Mouse (Mus musculus) intestine, postnatal 0 days (tissue): ENCODE measurements at regions not wholly inside any gene's neighbourhood (a gene's known extent, or its start where the extent isn't known, plus 50 kb on each side); places are given as distances from the start of the nearest gene placed in this dataset.

Experiments used
- ATAC-seq: fragments of 200-750 bp; cut with Nextera tagmentation; 2 replicates; pipeline ENCODE4 v1.8.0; 2017; ENCODE audit warnings: mild to moderate bottlenecking, moderate TSS enrichment, moderate library complexity
- H3K27ac ChIP-seq: fragments of 300-500 bp; sonication (generic); 2 replicates; pipeline ENCODE4 v1.5.1; 2014; ENCODE audit warnings: mild to moderate bottlenecking, low read depth, low read length, moderate library complexity
- H3K27me3 ChIP-seq: fragments of 300-500 bp; sonication (generic); replicated peaks from 2 replicates; pipeline ENCODE4 v1.6.1; 2014; ENCODE audit warnings: low read length, mixed read lengths; ENCODE audit not compliant: control insufficient read depth, insufficient read depth
- H3K36me3 ChIP-seq: fragments of 300-500 bp; sonication (generic); 2 replicates; pipeline ENCODE4 v1.6.1; 2014; ENCODE audit warnings: mild to moderate bottlenecking, moderate library complexity; ENCODE audit not compliant: control insufficient read depth, insufficient read depth
- H3K4me1 ChIP-seq: fragments of 300-500 bp; sonication (generic); replicated peaks from 2 replicates; pipeline ENCODE4 v1.6.1; 2014; ENCODE audit warnings: antibody characterized with exemption, low read length, mixed read lengths; ENCODE audit not compliant: control insufficient read depth, insufficient read depth
- H3K4me2 ChIP-seq: fragments of 300-500 bp; sonication (generic); replicated peaks from 2 replicates; pipeline ENCODE4 v1.6.1; 2014; ENCODE audit warnings: low read depth, mild to moderate bottlenecking, moderate library complexity
- H3K4me3 ChIP-seq: fragments of 300-500 bp; sonication (generic); 2 replicates; pipeline ENCODE4 v1.5.1; 2014; ENCODE audit warnings: low read depth, low read length
- H3K9ac ChIP-seq: fragments of 300-500 bp; sonication (generic); 2 replicates; pipeline ENCODE4 v1.6.1; 2014; ENCODE audit warnings: mild to moderate bottlenecking, low read depth, low read length
- H3K9me3 ChIP-seq: fragments of 300-500 bp; sonication (generic); 2 replicates; pipeline ENCODE4 v1.6.1; 2016; ENCODE audit warnings: mixed run types; ENCODE audit not compliant: control insufficient read depth
- CTCF ChIP-seq: sonication (generic); IDR thresholded peaks from 2 replicates; pipeline ENCODE4 v1.5.1; 2016; ENCODE audit warnings: low read depth, mild to moderate bottlenecking, control low read depth, antibody characterized with exemption, moderate library complexity
- WGBS: fragments of 180-500 bp; shearing (Covaris S2); extraction: QIAGEN DNeasy Blood & Tissue Kit; methylation state at CpG from one replicate; pipeline ENCODE4 v1.1.7; 2014; 5-methylcytosine and 5-hydroxymethylcytosine counted together

DNA sequence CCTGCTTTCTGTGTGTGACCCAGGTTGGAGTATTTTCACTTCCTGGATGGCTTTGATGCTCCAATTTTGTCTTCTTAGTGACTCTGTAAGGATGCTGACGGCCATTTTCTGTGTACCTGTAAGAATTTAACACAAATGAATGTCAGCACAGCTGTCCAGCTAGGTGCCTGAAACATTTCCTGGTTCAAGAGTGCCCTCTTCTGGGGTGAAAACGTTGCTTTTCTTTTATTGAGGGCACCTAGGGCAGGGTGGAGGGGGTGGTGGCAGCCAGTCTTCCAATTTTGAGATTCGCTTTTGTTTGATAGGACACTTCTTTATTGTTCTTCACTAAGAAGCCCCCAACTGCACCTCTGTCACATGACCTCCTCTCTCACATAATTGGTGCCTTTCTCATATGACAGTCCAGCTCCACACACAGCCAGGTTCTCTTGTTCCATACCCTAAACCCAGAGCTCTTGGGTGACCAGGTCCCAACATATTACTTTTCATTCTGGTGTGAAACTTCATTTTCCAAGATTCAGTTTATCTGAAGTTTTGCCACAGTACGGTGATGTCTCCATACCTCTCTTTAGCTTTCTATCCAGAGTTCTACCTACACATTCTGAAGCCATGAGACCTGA is 505.6 kb downstream of the Tns1 start:
- no peak for ATAC-seq
- H3K9ac ChIP-seq, result no peak overlapping the region
- H3K4me3 ChIP-seq, result no peak overlapping the region
- WGBS, result 48% methylated on average over 4 of the region's 4 CpGs
- peak; percentile 77 for TF ChIP-seq CTCF
- H3K36me3 ChIP-seq, result no peaks in the 10 kb centered on the region
- no peak overlapping the region for H3K4me2 ChIP-seq
- H3K27me3 ChIP-seq, result no peaks in the 10 kb centered on the region
- no peaks in the 10 kb centered on the region for H3K4me1 ChIP-seq
- no peak overlapping the region for H3K27ac ChIP-seq
- no peaks in the 10 kb centered on the region for H3K9me3 ChIP-seq

DNA sequence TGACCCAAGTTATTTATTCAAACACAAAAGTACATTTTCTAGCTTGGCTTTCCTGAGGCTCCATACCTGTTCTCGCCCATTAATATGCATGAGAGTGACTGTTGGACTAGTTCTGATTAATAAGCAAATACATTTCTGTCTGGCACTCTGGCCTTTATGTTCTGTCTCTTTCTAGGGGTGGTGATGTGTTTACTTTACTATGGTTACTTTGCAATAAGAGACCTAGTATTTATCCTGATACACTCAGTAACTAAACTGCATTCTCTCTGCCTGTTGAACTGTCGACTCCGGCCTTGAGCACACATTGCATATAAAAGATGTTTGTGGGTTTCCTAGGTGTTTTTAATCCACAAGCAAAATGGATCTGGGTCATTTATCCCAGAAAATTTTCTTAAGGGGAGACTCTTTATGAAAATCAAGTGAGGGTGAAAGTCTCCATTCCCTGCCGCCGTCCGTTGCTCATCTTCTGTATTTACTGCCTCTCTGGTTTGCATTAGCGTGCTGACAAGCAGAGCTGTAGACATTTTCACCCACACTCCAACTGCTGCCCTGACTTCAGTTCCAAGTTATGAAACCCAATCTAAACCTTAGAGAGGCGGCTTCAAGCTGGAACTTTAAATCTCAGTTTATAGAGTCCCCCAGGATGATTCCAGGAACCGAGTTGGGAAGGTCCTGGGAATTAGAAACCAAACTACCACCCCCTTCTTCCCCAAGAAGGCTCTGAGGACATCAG is 530.4 kb downstream of the Tns1 start:
- Histone ChIP-seq H3K4me2 (no peak overlapping the region), H3K27me3 (no peaks in the 10 kb centered on the region), H3K4me3 (no peak overlapping the region), H3K9me3 (no peaks in the 10 kb centered on the region), H3K27ac (no peak overlapping the region), H3K4me1 (no peaks in the 10 kb centered on the region), H3K9ac (no peak overlapping the region), H3K36me3 (no peaks in the 10 kb centered on the region)
- TF ChIP-seq CTCF, result no peak
- WGBS, result 73% methylated on average over 9 of the region's 9 CpGs
- no peak for ATAC-seq

DNA sequence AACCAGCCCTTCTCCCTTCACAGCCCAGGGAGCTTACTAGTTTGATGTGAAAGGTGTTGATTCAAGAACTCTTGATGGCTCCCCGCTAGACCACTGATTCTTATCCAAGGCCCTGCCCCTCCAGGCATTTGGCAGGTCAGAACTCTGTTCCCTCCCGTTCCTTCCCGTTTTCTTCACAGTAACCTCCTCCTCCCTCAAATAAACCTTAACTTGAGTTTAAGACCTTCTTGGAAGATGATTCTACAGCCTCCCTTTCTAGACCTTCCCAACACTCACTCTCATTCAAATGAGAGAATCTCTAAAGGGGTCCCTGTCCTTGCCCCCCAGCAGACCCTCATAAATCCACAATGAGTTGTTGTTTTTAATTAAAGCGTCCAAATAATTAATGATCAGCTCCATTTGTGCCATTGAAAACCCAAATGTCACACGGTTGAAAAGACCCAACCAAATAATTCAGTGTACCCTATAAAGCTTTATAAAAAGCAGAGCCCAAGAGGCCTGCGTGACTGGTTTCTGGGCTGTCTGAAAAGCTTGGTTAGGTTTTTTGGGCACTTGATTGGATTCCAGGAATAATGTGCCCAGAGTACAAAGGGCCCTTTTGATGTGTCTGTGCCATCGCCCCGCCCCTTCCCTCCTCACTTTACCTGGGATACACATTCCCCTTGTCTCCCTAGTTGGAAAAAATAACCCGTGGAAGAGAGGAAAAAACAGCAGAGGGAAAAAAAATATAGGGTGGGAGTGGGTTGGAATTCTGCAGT is 532.7 kb downstream of the Tns1 start:
- Histone ChIP-seq H3K4me3 (no peak overlapping the region), H3K27ac (no peak overlapping the region), H3K36me3 (no peaks in the 10 kb centered on the region), H3K4me2 (no peak overlapping the region), H3K4me1 (no peaks in the 10 kb centered on the region), H3K9me3 (no peaks in the 10 kb centered on the region), H3K9ac (no peak overlapping the region), H3K27me3 (no peaks in the 10 kb centered on the region)
- TF ChIP-seq CTCF, result no peak
- WGBS, result 82% methylated on average over 9 of the region's 9 CpGs
- no peak for ATAC-seq

GRCm38 (mm10) chr1:73579680-73580079 is 544.6 kb downstream of the Tns1 start:
- Histone ChIP-seq H3K9me3 (no peaks in the 10 kb centered on the region), H3K4me2 (no peak overlapping the region), H3K4me3 (no peak overlapping the region), H3K27me3 (no peaks in the 10 kb centered on the region), H3K27ac (no peak overlapping the region), H3K36me3 (no peaks in the 10 kb centered on the region), H3K4me1 (no peaks in the 10 kb centered on the region; the same call in 1 of the 2 replicates), H3K9ac (no peak overlapping the region)
- ATAC-seq, result no peak
- 74% methylated on average over 3 of the region's 3 CpGs for WGBS
- TF ChIP-seq CTCF, result no peak

DNA sequence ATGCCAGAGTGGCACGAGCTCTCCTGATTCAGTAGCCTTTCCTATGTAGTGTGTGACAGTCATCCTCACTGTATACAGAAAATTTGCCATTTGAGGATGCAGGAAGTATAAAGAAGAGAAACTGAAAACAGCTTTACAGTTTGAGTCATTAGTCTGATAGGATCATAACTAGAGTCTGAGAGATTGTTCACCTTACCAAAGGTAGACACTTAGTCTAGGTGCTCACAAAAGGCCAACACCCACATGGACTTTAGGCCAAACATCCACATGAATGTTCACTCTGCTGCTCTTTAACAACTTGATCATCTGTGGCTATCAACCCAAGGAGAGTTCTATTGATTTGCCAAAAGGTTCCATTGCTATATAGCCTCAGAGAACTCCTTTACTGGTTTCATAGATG is 547.2 kb downstream of the Tns1 start:
- Histone ChIP-seq H3K4me2 (no peak overlapping the region), H3K27me3 (no peaks in the 10 kb centered on the region), H3K27ac (no peak overlapping the region; the same call in 1 of the 2 replicates), H3K4me1 (no peaks in the 10 kb centered on the region; the same call in 1 of the 2 replicates), H3K9me3 (no peaks in the 10 kb centered on the region), H3K9ac (no peak overlapping the region), H3K4me3 (no peak overlapping the region), H3K36me3 (no peaks in the 10 kb centered on the region)
- TF ChIP-seq CTCF, result no peak
- WGBS, result 88% methylated on average over 1 of the region's 1 CpGs
- ATAC-seq, result peak; percentile 79

GRCm38 (mm10) chr1:73575694-73576093 is 548.6 kb downstream of the Tns1 start:
- TF ChIP-seq CTCF, result no peak

More at GRCm38 (mm10) chr1:73575694-73576093, 548.6 kb downstream of the Tns1 start:
- Histone ChIP-seq H3K27ac (no peak overlapping the region), H3K4me2 (no peak overlapping the region), H3K9me3 (no peaks in the 10 kb centered on the region), H3K9ac (no peak overlapping the region), H3K4me1 (no peaks in the 10 kb centered on the region; the same call in 1 of the 2 replicates), H3K27me3 (no peaks in the 10 kb centered on the region), H3K36me3 (no peaks in the 10 kb centered on the region), H3K4me3 (no peak overlapping the region)
- no peak for ATAC-seq
- WGBS, result 96% methylated on average over 1 of the region's 1 CpGs
